Mouse (Mus musculus) forebrain, embryonic 15.5 days (tissue): ENCODE measurements around the gene Ppp1r35. TPM values are rescaled to one million over a fixed set of nuclear protein-coding genes. Genes with fewer than 3 reads are reported as not detected.

Source experiments
- ATAC-seq: fragments of 200-750 bp; cut with Nextera tagmentation; replicated peaks from 2 replicates; pipeline ENCODE4 v1.8.0; 2017; ENCODE audit warnings: mild to moderate bottlenecking, moderate TSS enrichment, moderate library complexity
- H3K27ac ChIP-seq: fragments of 300-500 bp; sonication (generic); replicated peaks from 2 replicates; pipeline ENCODE4 v1.5.1; 2015; ENCODE audit warnings: mild to moderate bottlenecking, inconsistent platforms
- H3K27me3 ChIP-seq: fragments of 300-500 bp; sonication (generic); 2 replicates; pipeline ENCODE4 v1.6.1; 2015; ENCODE audit warnings: inconsistent platforms
- H3K36me3 ChIP-seq: fragments of 300-500 bp; sonication (generic); 2 replicates; pipeline ENCODE4 v1.6.1; 2015; ENCODE audit warnings: mild to moderate bottlenecking, inconsistent platforms
- H3K4me1 ChIP-seq: fragments of 300-500 bp; sonication (generic); 2 replicates; pipeline ENCODE4 v1.6.1; 2015; ENCODE audit warnings: inconsistent platforms
- H3K4me2 ChIP-seq: fragments of 300-500 bp; sonication (generic); replicated peaks from 2 replicates; pipeline ENCODE4 v1.6.1; 2015; ENCODE audit warnings: mild to moderate bottlenecking, inconsistent platforms
- H3K4me3 ChIP-seq: fragments of 300-500 bp; sonication (generic); 2 replicates; pipeline ENCODE4 v1.5.1; 2015; ENCODE audit warnings: mild to moderate bottlenecking, inconsistent platforms
- H3K9ac ChIP-seq: fragments of 300-500 bp; sonication (generic); replicated peaks from 2 replicates; pipeline ENCODE4 v1.6.1; 2015; ENCODE audit warnings: mild to moderate bottlenecking, inconsistent platforms
- H3K9me3 ChIP-seq: fragments of 300-500 bp; sonication (generic); 2 replicates; pipeline ENCODE4 v1.6.1; 2016; ENCODE audit warnings: inconsistent platforms
- WGBS: fragments of 180-500 bp; shearing (Covaris S2); methylation state at CpG from one replicate; pipeline ENCODE4 v1.1.7; 2015; ENCODE audit warnings: mixed read lengths; 5-methylcytosine and 5-hydroxymethylcytosine counted together
- polyA plus RNA-seq: library from polyadenylated mRNA; unstranded; fragments of >200 nt; fragmentation: Nextera tagmentation; extraction: Ambion mirVana; gene quantifications from 2 replicates; pipeline ENCODE4 v1.2.1, GENCODE M21; 2015

Gene Ppp1r35
- polyA plus RNA-seq = 36.9 and 42.4 TPM in 2 replicates

DNA sequence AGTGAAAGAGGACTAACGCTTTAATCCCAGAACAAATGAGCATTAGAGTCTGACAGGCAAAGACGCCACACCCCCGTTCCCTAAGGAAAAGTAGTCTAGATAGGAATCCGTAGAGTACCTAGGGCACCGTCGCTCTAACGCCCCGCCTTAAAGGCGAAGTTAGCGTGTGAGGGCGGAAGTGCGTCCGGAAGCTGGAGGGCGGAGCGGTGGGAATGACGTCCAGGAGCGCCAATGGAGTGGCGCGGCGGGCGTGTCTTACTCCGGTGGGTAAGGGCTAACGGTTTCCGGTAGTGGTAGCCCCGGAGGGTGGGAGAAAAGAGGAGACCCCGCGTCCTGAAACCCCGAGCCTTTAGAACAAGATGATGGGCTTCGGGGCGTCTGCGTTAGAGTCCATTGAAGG is at the start of gene Ppp1r35:
Ppp1r35 (plus strand) TSS at position 215 of the 400 bp plus-strand sequence.
- Histone ChIP-seq H3K9ac (peak within 1 kb of the TSS; percentile 97), H3K4me3 (peak within 1 kb of the TSS; percentile 99), H3K9me3 (no peaks in the 10 kb centered on the region), H3K4me2 (peak within 1 kb of the TSS; percentile 99), H3K4me1 (peaks cover 48% of the 10 kb centered on the region), H3K27ac (peak within 1 kb of the TSS; percentile 92), H3K36me3 (peaks cover 37% of the 10 kb centered on the region), H3K27me3 (no peaks in the 10 kb centered on the region)
- ATAC-seq = peak; percentile 97
- WGBS = under 1% methylated on average over 30 of the region's 31 CpGs

DNA sequence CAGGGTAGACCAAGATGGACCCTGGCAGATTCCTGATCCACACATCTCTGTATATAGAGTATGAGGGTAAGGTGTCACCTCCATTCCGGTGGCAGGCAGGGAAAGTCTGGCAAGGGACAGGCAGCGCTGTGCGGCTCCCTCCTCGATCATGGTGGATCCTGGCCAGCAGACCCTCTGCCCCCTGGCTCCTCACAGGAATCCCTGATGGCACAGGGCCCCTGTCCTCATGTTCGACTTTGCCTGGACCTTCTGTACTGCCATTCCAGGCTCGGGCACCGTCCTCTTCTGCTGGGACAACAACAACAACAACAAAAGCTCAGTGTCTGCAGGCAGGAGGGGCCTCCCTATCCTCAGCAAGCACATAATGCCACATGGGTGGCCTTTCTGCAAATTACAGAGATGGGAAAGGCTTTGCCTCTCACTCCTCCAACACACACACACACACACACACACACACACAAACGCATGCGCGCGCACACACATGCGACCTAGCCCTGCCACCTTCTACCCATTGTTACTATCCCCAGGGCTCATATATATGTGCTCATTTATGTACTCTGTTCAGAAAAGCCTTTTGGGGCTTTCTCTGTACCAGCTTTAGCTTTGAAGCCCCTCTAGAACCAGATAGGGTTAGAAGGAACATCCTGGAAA is 44.9 kb upstream of the Ppp1r35 start:
- Histone ChIP-seq H3K36me3 (peaks cover 49% of the 10 kb centered on the region), H3K27me3 (no peaks in the 10 kb centered on the region), H3K4me2 (peak overlapping the region; percentile 58), H3K9me3 (no peaks in the 10 kb centered on the region), H3K4me3 (peak overlapping the region; percentile 35), H3K4me1 (peaks cover 62% of the 10 kb centered on the region), H3K27ac (peak overlapping the region; percentile 99), H3K9ac (peak overlapping the region; percentile 41)
- WGBS = 9% methylated on average over 12 of the region's 12 CpGs
- ATAC-seq = peak; percentile 70

DNA sequence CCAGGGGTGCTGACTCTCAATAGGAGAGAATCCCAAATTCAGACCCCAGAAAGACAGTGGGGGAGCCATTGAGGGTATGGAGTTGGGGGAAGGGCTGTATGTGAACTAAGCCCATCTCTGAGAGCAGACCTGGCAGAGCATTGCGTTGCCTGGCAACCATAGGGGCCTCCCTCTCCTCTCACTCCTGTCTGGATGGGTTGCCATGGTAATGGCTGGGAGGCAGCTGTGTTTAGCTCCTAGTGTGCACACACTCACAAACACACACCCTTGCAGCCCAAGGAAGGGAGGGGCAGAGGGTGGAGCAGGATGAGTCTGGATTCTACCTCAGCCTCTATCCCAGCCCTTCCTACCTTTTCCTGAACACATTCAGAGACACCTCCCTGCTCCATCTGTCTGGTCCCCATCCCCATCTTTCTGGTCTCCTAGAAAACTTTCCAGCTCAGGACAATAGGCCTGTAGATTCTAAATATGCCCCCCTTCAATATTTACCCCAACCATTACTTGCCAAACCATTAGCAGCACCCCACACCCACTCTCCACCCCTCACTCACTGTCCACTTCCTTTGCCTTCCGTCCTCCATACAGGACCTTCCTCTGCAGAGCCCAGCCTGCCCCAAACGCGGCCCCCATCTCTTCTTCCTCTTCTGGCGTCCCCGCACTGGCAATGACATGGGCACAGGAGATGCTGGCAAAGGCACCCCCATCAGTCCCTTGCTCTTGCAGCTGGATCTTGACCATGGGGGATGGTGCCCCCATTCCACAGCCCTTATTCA is 44.2 kb upstream of the Ppp1r35 start:
- H3K9ac ChIP-seq = peak overlapping the region; percentile 41
- ATAC-seq = peak; percentile 98
- H3K4me3 ChIP-seq = peak overlapping the region; percentile 35
- no peaks in the 10 kb centered on the region for H3K27me3 ChIP-seq
- H3K36me3 ChIP-seq = peaks cover 43% of the 10 kb centered on the region
- 25% methylated on average over 6 of the region's 6 CpGs for WGBS
- H3K4me1 ChIP-seq = peaks cover 69% of the 10 kb centered on the region
- H3K9me3 ChIP-seq = no peaks in the 10 kb centered on the region
- peak overlapping the region; percentile 58 for H3K4me2 ChIP-seq
- H3K27ac ChIP-seq = peak overlapping the region; percentile 99

DNA sequence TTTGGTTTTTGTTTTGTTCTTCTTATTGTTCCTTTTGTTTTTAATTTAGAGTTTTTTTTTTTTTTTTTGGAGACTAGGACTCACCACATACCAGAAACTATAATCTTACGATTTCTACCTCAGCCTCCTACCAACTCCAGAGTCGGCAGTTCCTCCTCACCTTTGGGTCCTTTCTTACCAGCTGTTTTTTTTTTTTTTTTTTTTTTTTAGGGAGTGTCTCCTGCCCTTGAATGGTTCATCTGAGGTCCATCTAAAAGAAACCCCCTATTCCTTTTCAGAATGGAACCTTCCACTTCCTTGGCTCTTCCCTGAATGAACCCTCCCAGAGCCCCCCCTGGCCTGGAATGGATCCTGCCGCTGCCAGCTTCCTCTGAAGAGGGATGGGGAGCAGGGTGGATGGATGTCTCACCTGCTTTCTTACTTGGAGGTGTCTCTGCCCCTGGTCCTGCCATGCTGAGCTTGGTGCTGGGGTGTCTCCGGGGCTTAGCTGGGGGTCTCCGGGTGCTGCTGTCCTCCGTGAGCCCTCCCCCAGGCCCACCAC is 41.2 kb upstream of the Ppp1r35 start:
- Histone ChIP-seq H3K36me3 (peaks cover 19% of the 10 kb centered on the region), H3K27ac (peak overlapping the region; percentile 86), H3K27me3 (no peaks in the 10 kb centered on the region), H3K4me3 (peak overlapping the region; percentile 2; the same call in 1 of the 2 replicates), H3K9ac (no peak overlapping the region), H3K4me2 (peak overlapping the region; percentile 84), H3K4me1 (peaks cover 70% of the 10 kb centered on the region), H3K9me3 (no peaks in the 10 kb centered on the region)
- WGBS = 81% methylated on average over 6 of the region's 6 CpGs
- ATAC-seq = no peak

DNA sequence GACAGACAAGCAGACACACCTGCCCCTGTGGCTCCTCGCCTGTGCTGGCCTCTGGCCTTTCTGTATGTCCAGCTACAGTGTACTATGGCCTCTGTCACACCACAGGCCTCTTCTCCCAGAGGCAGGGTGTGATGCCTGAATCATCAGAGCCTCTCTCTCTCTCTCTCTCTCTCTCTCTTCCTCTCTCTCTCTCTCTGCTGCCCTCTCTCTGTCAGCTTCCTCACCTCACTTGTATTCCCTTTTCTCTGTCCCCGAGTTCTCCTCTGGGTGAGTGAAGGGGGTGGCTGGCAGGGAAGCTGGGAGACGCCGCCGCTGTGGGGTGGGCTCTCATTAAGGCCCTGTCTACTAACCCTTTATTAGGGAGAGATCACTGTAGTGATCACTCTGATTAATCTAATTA is 40.1 kb upstream of the Ppp1r35 start:
- H3K9ac ChIP-seq = peak overlapping the region; percentile 76
- H3K4me1 ChIP-seq = peaks cover 62% of the 10 kb centered on the region
- H3K27me3 ChIP-seq = no peaks in the 10 kb centered on the region
- no peaks in the 10 kb centered on the region for H3K9me3 ChIP-seq
- H3K4me2 ChIP-seq = peak overlapping the region; percentile 84
- no peak for ATAC-seq
- H3K4me3 ChIP-seq = peak overlapping the region; percentile 62
- WGBS = 10% methylated on average over 5 of the region's 5 CpGs
- H3K27ac ChIP-seq = peak overlapping the region; percentile 86
- H3K36me3 ChIP-seq = peaks cover 15% of the 10 kb centered on the region

DNA sequence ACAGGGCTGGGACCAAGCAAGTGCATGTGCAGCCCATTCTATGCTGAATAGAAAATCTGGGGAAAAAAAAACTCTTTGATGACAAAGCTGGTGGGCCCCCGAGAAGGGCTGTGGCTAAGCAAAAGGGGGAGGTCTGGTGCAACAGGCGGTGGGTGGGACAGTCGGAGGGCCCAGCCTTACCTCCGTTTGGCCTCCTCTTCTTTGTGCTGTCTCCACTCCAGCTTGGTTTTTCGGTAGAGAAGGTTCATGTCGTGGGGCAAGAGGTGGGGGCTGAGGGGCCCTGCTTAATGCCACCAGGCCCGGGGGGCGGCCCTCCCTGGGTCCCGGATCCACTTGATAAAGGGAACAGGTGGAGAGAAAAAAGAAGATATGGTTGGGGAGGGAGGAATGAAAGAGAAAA is 39.2 kb upstream of the Ppp1r35 start:
- H3K4me1 ChIP-seq = peaks cover 56% of the 10 kb centered on the region
- H3K27me3 ChIP-seq = no peaks in the 10 kb centered on the region
- peak overlapping the region; percentile 84 for H3K4me2 ChIP-seq
- no peak for ATAC-seq
- peak overlapping the region; percentile 76 for H3K9ac ChIP-seq
- H3K9me3 ChIP-seq = no peaks in the 10 kb centered on the region
- H3K27ac ChIP-seq = peak overlapping the region; percentile 86
- WGBS = 16% methylated on average over 9 of the region's 9 CpGs
- peak overlapping the region; percentile 62 for H3K4me3 ChIP-seq
- peaks cover 15% of the 10 kb centered on the region for H3K36me3 ChIP-seq

DNA sequence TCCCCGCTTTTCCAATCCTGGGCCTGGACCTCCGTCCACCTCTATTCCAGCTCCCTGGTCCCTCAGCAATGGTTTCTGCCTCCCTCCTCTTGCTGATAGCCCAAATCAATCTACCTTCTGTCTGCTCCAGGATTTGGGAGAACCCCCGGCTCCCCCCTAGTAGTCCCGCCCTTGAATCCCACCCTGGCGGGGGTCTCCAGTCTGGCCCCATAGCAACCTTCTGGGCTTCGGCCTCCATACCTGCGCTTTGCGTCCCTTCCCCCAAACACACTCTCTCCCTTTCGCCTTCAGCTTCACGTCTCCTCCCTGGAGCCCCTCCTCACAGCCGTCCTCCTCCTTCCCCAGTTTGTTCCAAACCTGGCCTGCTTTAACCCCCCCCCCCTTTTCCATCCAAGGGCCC is 38.1 kb upstream of the Ppp1r35 start:
- H3K4me1 ChIP-seq = peaks cover 55% of the 10 kb centered on the region
- H3K27me3 ChIP-seq = no peaks in the 10 kb centered on the region
- H3K4me2 ChIP-seq = peak overlapping the region; percentile 84
- H3K4me3 ChIP-seq = peak overlapping the region; percentile 62
- H3K9me3 ChIP-seq = no peaks in the 10 kb centered on the region
- peaks cover 11% of the 10 kb centered on the region for H3K36me3 ChIP-seq
- 7% methylated on average over 8 of the region's 11 CpGs for WGBS
- peak overlapping the region; percentile 76 for H3K9ac ChIP-seq
- H3K27ac ChIP-seq = peak overlapping the region; percentile 86
- ATAC-seq = peak; percentile 8

DNA sequence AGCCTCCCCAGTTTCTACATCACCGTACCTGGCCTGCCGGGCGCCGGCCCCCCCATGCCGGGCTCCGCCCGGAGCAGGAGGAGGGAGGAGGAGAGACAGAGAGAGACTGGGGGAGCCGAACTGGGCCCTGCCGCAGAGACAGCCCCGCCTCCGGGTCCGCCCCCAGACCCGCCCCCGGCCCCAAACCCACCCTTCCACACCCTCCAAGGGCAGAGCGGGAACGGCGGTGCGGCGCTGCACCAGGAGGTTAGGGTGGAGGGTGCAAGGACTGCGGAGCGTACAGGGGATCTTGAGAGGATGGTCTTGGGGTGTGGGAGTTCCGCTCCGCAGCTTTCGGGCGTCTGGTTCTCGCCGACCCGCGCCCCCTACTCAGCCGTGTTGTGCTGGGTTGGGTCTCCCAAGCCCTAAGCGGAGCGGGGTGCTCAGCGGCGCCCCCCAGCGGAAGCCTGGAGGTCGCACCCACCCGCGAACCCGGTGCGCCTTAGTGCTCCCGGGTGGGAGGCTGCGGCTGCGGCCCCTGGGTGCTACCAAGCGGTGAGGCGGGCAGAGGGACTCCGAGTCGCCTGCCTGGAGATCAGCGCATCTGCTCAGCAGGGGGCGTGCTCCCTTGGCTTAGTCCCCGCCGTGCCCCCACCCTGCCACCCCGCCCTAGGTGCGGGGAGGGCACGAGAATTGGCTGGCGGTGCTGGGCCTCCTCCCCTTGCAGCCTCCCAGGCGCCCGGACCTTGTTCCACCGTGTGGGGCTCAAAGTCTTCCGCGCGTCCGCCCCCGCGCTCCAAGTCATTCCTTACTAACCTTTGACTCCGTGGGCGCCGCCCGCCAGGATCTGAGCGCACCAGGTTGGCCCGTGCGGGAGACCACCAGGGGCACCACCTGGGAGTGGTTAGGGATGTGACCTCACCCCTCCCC is 37.4 kb upstream of the Ppp1r35 start, which contains the start of gene Nyap1:
Nyap1 (minus strand) TSS at position 585 of the 909 bp plus-strand sequence.
- Histone ChIP-seq H3K27me3 (no peaks in the 10 kb centered on the region), H3K4me3 (peak within 1 kb of the TSS; percentile 62), H3K9ac (peak within 1 kb of the TSS; percentile 76), H3K27ac (peak within 1 kb of the TSS; percentile 86), H3K4me1 (peaks cover 53% of the 10 kb centered on the region), H3K36me3 (peaks cover 4% of the 10 kb centered on the region), H3K9me3 (no peaks in the 10 kb centered on the region), H3K4me2 (peak within 1 kb of the TSS; percentile 84)
- under 1% methylated on average over 65 of the region's 71 CpGs for WGBS
- peak; percentile 85 for ATAC-seq

DNA sequence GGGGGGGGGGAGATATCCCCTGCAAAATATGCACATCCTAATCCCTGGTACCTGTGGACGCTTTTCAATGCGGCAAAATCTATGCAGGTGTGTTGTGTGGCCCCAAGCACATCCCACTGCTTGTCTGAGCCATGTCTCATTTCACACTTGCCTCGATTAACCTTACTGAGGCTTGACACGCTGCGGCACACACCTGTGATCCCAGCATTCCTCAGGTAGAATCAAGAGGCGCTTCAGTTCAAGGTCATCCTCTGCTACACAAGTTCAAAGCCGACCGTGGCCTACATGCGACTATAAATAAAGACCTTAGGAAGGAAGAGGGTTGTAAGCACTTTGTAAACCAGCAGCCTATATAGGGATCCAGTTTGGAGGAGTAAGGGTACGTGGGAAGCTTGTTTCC is 36.6 kb upstream of the Ppp1r35 start:
- no peak overlapping the region for H3K27ac ChIP-seq
- H3K9me3 ChIP-seq = no peaks in the 10 kb centered on the region
- H3K4me3 ChIP-seq = peak overlapping the region; percentile 62; the same call in 1 of the 2 replicates
- peaks cover 61% of the 10 kb centered on the region for H3K4me1 ChIP-seq
- WGBS = 76% methylated on average over 10 of the region's 10 CpGs
- no peak overlapping the region for H3K9ac ChIP-seq
- H3K36me3 ChIP-seq = no peaks in the 10 kb centered on the region
- peak overlapping the region; percentile 84; the same call in 1 of the 2 replicates for H3K4me2 ChIP-seq
- no peak for ATAC-seq
- H3K27me3 ChIP-seq = no peaks in the 10 kb centered on the region

DNA sequence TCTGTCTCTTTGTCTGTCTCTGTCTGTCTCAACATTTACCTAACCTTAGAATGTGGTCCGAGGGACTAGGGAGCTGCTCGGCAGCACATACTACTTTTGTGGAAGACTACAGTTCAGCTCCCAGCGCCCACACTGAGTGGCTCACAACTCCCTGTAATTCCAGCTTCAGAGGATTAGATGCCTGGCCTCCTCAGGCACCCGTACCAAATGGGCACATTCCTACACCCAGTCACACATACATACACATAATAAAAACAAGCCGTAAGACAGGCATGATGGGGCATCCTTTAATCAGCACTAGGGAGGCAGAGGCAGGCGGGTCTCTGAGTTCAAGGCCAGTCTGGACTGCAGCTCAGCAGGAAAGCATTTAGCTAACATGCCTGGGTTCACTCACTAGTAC is 35.8 kb upstream of the Ppp1r35 start:
- H3K4me1 ChIP-seq = peaks cover 63% of the 10 kb centered on the region
- WGBS = 93% methylated on average over 6 of the region's 6 CpGs
- no peak for ATAC-seq
- no peaks in the 10 kb centered on the region for H3K36me3 ChIP-seq
- H3K27me3 ChIP-seq = no peaks in the 10 kb centered on the region
- no peaks in the 10 kb centered on the region for H3K9me3 ChIP-seq
- no peak overlapping the region for H3K27ac ChIP-seq
- no peak overlapping the region for H3K9ac ChIP-seq
- H3K4me2 ChIP-seq = no peak overlapping the region
- H3K4me3 ChIP-seq = no peak overlapping the region

DNA sequence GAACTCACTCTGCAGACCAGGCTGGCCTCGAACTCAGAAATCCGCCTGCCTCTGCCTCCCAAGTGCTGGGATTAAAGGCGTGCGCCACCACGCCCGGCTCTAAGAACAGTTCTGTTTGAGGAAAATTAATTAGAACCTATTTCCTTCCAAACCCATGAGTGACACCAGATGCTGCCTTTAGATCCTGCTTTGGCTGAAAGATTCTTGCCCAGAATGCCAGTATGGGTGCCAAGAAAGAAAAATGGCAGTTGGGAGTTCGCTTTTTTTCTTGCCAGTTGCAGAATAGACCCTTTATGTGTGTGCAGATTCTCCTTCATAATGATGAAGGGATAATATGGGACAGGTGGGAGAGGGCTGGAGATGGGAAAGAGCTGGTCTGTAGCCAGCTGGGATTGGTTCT is 34.5 kb upstream of the Ppp1r35 start:
- H3K9ac ChIP-seq = no peak overlapping the region
- peaks cover 62% of the 10 kb centered on the region for H3K4me1 ChIP-seq
- ATAC-seq = no peak
- H3K27me3 ChIP-seq = no peaks in the 10 kb centered on the region
- no peaks in the 10 kb centered on the region for H3K36me3 ChIP-seq
- WGBS = 60% methylated on average over 7 of the region's 7 CpGs
- H3K4me3 ChIP-seq = no peak overlapping the region
- no peak overlapping the region for H3K4me2 ChIP-seq
- no peaks in the 10 kb centered on the region for H3K9me3 ChIP-seq
- H3K27ac ChIP-seq = peak overlapping the region; percentile 68
